Mouse (Mus musculus) liver, embryonic 13.5 days (tissue): ENCODE results near the gene Acsl3. TPM values are rescaled to one million over a fixed set of nuclear protein-coding genes. Genes with fewer than 3 reads are reported as not detected.
A peak's percentile ranks its signal among the peaks of the same experiment; 100 is the strongest.

Experiments
- ATAC-seq: fragments of 200-750 bp; cut with Nextera tagmentation; 2 replicates; pipeline ENCODE4 v1.8.0; 2017; ENCODE audit warnings: low read depth, mild to moderate bottlenecking, moderate number of reproducible peaks, moderate library complexity
- DNase-seq: peaks from one replicate; pipeline ENCODE4 v3.0.0; 2022
- H3K27ac ChIP-seq: fragments of 300-500 bp; sonication (generic); 2 replicates; pipeline ENCODE4 v1.5.1; 2015; ENCODE audit warnings: moderate library complexity, mild to moderate bottlenecking, inconsistent platforms
- H3K27me3 ChIP-seq: fragments of 300-500 bp; sonication (generic); 2 replicates; pipeline ENCODE4 v1.6.1; 2015; ENCODE audit warnings: mild to moderate bottlenecking, inconsistent platforms
- H3K36me3 ChIP-seq: fragments of 300-500 bp; sonication (generic); 2 replicates; pipeline ENCODE4 v1.6.1; 2015; ENCODE audit warnings: mild to moderate bottlenecking, inconsistent platforms
- H3K4me1 ChIP-seq: fragments of 300-500 bp; sonication (generic); replicated peaks from 2 replicates; pipeline ENCODE4 v1.6.1; 2015; ENCODE audit warnings: inconsistent platforms
- H3K4me2 ChIP-seq: fragments of 300-500 bp; sonication (generic); 2 replicates; pipeline ENCODE4 v1.6.1; 2015; ENCODE audit warnings: inconsistent platforms, mild to moderate bottlenecking, moderate library complexity
- H3K4me3 ChIP-seq: fragments of 300-500 bp; sonication (generic); replicated peaks from 2 replicates; pipeline ENCODE4 v1.5.1; 2015; ENCODE audit warnings: mild to moderate bottlenecking, inconsistent platforms
- H3K9ac ChIP-seq: fragments of 300-500 bp; sonication (generic); 2 replicates; pipeline ENCODE4 v1.6.1; 2015; ENCODE audit warnings: mild to moderate bottlenecking, inconsistent platforms
- H3K9me3 ChIP-seq: fragments of 300-500 bp; sonication (generic); replicated peaks from 2 replicates; pipeline ENCODE4 v1.6.1; 2016; ENCODE audit warnings: inconsistent platforms
- WGBS: fragments of 180-500 bp; shearing (Covaris S2); methylation state at CpG from one replicate; pipeline ENCODE4 v1.1.7; 2015; ENCODE audit not compliant: insufficient replicate concordance; 5-methylcytosine and 5-hydroxymethylcytosine counted together
- polyA plus RNA-seq: library from polyadenylated mRNA; unstranded; fragments of >200 nt; fragmentation: Nextera tagmentation; extraction: Ambion mirVana; gene quantifications from 2 replicates; pipeline ENCODE4 v1.2.1, GENCODE M21; 2015

Acsl3 gene
- polyA plus RNA-seq, 1 experiment from 2014 or later = 18.8 TPM

DNA sequence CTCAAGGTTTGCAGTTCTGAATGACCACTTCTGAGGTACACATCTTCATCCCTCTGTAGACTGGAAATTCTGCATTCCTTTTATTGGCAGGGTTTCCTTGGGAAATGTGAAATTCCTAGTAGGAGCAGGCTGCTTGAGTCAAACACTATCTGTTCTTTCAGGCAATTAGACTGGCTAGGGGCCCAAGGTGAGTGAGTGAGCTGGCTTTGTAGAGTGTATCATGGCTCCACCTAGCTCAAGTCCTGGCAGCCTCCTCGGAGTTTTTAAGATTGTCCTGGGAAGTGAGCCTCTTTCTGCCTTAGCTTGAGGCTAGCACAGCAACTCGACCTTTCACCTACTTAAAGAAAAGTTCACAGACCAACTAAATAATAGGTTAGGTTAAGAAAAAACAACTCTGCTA, 1.2 kb upstream of the Acsl3 start:
- H3K36me3 ChIP-seq = no peaks in the 10 kb centered on the region
- no peaks in the 10 kb centered on the region for H3K27me3 ChIP-seq
- no peak overlapping the region for H3K9ac ChIP-seq
- no peaks in the 10 kb centered on the region for H3K9me3 ChIP-seq
- H3K27ac ChIP-seq = no peak overlapping the region; the same call in 1 of the 2 replicates
- WGBS = 32% methylated on average over 2 of the region's 2 CpGs
- H3K4me2 ChIP-seq = no peak overlapping the region
- DNase-seq = no peak
- H3K4me1 ChIP-seq = peaks cover 45% of the 10 kb centered on the region
- H3K4me3 ChIP-seq = no peak overlapping the region
- ATAC-seq = no peak

DNA sequence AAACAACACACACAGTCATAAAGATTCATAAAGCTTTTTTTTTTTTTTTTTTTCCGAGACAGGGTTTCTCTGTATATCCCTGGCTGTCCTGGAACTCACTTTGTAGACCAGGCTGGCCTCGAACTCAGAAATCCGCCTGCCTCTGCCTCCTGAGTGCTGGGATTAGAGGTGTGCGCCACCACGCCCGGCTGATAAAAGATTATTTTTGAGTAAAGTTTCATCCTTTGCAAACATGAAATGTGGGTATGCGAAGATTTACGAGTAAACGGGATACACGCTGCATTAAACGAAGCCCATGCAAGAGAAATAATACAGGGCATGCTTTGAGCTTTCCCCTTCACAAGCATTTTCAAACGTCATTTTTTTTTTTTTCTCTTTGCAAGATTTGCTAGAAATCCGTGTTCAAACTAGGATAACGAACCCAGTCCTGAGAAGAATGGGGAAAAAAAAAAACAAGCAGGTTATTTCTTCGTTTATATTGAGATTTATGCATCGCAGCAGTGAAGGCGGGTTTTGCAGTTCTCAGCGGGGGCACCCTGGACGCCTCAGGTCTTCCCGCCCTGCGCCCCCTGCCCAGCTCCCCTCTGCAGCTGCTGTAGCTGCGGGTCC, 500 bp upstream of the Acsl3 start:
- WGBS = 27% methylated on average over 22 of the region's 22 CpGs
- Histone ChIP-seq H3K4me2 (peak overlapping the region; percentile 96), H3K9me3 (no peaks in the 10 kb centered on the region), H3K4me1 (peaks cover 47% of the 10 kb centered on the region), H3K9ac (peak overlapping the region; percentile 60), H3K27me3 (no peaks in the 10 kb centered on the region), H3K4me3 (peak overlapping the region; percentile 89), H3K36me3 (no peaks in the 10 kb centered on the region), H3K27ac (peak overlapping the region; percentile 34; the same call in 1 of the 2 replicates)
- ATAC-seq (no peak), DNase-seq (no peak)

DNA sequence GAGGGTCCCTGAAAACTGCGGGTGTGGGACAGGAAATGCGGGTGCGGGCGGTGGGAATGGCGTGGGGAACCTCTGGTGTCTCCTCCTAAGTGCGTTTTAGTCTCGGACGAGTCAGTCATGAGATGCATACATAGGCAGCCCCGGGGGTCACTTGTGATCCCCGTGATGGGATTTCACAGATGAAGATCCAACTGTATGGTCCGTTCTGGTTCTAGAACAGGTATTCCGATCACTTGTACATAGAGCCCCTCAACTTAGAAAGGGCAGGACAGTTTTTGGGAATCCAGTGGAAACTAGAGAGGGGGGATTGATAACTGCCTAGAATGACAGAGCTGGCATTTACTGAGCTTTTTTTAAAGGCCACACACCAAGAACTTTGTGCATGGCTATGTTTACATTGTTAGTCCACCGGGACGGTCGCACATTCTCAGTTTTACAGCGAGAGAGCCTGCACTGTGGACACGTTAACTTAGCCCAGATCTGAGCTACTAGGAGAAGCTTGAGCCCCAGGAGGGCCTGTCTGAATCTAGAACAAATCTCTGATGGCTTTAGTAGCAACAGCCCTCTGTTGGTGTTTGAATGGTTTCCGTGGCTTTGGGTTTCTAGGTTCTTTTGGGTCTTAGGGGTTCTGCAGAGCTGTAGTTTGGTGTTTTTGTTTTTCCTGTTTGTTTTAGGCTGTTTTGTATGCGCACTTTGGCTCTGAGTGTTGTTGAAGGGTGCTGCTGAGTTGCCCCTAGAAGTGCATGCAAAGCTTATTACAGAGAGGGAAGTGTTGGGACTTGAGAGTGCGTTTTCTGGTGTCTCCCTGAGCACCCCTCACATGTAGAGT, 1.0 kb downstream of the Acsl3 start:
- Histone ChIP-seq H3K36me3 (no peaks in the 10 kb centered on the region), H3K9me3 (no peaks in the 10 kb centered on the region), H3K27ac (peak overlapping the region; percentile 82), H3K4me2 (peak overlapping the region; percentile 96), H3K4me3 (peak overlapping the region; percentile 89), H3K4me1 (peaks cover 47% of the 10 kb centered on the region), H3K9ac (peak overlapping the region; percentile 88), H3K27me3 (no peaks in the 10 kb centered on the region)
- 4% methylated on average over 20 of the region's 20 CpGs for WGBS
- ATAC-seq = no peak
- DNase-seq = peak; percentile 9

DNA sequence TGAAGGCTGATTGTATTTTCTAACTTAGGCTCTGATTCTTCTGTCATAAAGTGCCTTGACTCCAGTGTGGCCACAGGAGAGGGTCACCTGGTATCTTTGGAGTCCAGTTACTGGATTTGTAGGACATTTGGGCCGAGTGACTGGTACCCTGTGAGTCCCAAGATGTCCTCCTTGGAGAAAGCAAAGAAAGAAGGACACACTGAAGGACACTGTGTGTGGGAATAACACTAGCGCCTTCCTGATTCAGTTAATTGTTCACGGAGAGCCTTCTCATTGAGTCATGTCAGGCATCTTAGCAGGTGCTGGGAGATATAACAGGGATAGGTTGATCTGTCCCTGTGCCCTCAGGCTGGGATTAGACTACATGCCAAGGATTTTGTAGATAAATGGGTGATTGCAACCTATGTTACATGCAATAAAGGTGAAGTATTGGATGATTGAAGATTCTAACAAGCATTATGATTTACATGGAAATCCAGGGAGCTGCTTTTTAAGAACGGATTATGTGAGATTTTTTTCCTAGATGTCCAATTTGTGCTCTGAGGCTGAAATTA, 1.7 kb downstream of the Acsl3 start:
- WGBS = 75% methylated on average over 4 of the region's 4 CpGs

DNA sequence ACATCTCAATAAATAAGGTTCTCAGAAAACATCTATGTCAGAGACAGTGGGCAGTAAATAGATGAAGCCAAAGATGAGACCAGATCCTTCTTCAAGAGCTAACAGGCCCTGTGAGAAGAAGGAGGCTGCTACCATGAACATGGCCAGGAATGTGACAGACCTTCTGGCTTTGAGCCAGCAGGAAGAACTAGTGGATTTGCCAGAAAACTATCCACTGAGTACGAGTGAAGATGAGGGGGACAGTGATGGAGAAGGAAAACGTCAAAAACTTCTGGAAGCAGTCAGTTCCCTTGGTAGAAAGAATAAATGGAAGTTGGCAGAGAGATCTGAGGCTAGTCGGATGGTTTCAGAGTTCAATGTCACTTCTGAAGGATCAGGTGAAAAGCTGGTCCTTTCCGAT, 6.7 kb downstream of the Acsl3 start:
- Histone ChIP-seq H3K9me3 (no peaks in the 10 kb centered on the region), H3K27me3 (no peaks in the 10 kb centered on the region), H3K4me1 (peaks cover 22% of the 10 kb centered on the region), H3K4me3 (no peak overlapping the region), H3K4me2 (no peak overlapping the region), H3K27ac (no peak overlapping the region), H3K9ac (no peak overlapping the region), H3K36me3 (peaks cover 46% of the 10 kb centered on the region)
- ATAC-seq = no peak
- DNase-seq = no peak
- WGBS = 80% methylated on average over 4 of the region's 4 CpGs

More for the DNA sequence above, 1.7 kb downstream of the Acsl3 start:
- Histone ChIP-seq H3K9ac (peak overlapping the region; percentile 88), H3K4me3 (peak overlapping the region; percentile 89), H3K4me1 (peaks cover 47% of the 10 kb centered on the region), H3K27me3 (no peaks in the 10 kb centered on the region), H3K36me3 (peaks cover 5% of the 10 kb centered on the region), H3K9me3 (no peaks in the 10 kb centered on the region), H3K4me2 (peak overlapping the region; percentile 96), H3K27ac (no peak overlapping the region)
- DNase-seq (no peak), ATAC-seq (no peak)

DNA sequence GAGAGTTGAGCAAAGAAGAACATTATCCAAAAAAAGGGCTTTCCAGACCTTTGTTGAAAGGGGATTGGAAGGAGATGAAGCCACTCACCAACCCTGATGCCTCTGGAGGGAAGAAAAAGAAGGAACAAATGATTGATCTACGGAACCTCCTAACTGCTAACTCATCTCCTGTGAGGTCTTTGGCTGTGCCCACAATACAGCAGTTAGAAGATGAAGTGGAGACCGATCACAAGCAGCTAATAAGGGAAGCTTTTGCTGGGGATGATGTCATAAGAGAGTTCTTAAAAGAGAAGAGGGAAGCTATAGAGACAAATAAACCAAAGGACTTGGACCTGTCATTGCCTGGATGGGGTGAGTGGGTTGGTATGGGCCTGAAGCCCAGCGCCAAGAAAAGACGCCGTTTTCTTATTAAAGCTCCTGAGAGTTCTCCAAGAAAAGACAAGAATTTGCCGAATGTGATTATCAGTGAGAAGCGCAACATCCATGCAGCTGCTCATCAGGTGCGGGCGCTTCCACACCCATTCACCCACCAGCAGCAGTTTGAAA, 8.4 kb downstream of the Acsl3 start:
- ATAC-seq (no peak), DNase-seq (no peak)
- 72% methylated on average over 9 of the region's 9 CpGs for WGBS
- peaks cover 47% of the 10 kb centered on the region for H3K36me3 ChIP-seq
- peaks cover 7% of the 10 kb centered on the region for H3K4me1 ChIP-seq
- no peaks in the 10 kb centered on the region for H3K27me3 ChIP-seq
- no peaks in the 10 kb centered on the region for H3K9me3 ChIP-seq
- H3K4me2 ChIP-seq = no peak overlapping the region
- H3K4me3 ChIP-seq = no peak overlapping the region
- no peak overlapping the region for H3K27ac ChIP-seq
- no peak overlapping the region for H3K9ac ChIP-seq

DNA sequence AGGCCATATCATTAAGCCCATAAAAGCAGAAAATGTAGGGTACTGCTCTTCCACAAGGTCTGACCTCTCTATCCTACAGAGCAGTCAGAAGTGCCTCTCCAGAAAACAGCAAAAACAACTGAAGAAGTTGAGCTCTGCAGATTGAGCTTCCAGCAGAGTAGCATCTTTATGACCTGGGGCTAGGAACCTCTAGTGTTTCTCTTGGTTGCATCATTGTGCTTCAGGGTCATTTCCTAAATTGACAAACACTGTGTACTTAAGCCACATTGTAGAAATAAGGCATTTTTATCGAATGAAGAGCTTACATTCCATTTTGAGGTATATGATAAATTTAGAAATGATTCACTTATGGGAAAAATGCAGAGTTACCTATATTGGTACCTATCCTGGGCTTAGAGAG, 9.0 kb downstream of the Acsl3 start:
- H3K4me3 ChIP-seq = no peak overlapping the region
- no peaks in the 10 kb centered on the region for H3K27me3 ChIP-seq
- DNase-seq (no peak), ATAC-seq (no peak)
- 62% methylated on average over 1 of the region's 1 CpGs for WGBS
- H3K4me1 ChIP-seq = 0 out of 2 replicates have a peak, but pooled peaks cover 1% of the 10 kb centered on the region
- no peak overlapping the region for H3K9ac ChIP-seq
- H3K36me3 ChIP-seq = peaks cover 47% of the 10 kb centered on the region
- no peak overlapping the region for H3K27ac ChIP-seq
- H3K9me3 ChIP-seq = no peaks in the 10 kb centered on the region
- H3K4me2 ChIP-seq = no peak overlapping the region

DNA sequence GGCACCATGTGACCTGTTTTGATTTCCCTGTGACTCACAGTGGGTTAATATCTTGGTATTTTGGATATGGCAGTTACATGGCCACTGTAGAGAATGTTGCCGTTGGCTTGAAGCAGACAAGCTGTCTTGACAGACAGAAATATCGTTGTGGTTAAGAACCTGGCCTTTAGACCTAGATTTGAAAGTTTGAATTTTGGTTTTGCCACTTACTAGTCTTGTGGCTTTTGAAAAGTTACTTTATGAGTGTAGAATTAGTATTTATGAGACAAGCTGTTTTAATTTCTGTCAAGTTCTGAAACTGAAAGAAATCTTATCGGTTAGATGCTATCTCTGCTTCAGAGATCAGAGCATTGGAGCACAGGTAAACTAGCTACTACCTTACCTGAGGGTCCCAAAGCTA, 24.7 kb downstream of the Acsl3 start:
- H3K27me3 ChIP-seq = no peaks in the 10 kb centered on the region
- ATAC-seq = no peak

DNA sequence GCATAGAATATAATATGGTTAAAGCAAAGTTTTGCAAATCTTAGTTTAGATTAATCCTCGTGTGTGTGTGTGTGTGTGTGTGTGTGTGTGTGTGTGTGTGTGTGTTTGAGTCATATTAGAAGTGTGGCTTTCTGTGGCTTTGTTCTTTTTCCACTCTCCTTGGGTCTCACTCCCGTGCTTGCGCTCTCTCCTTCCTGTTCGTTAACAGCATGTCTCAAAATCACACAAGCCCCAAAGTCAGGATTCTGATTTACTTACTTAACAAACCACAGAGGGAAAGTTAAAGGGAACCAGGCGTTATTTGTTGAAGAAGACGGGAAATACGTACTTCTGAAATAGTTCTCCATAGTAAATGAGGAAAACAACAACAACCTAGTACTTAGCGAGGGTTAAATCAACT, 26.5 kb downstream of the Acsl3 start:
- WGBS = 67% methylated on average over 8 of the region's 8 CpGs
- H3K9ac ChIP-seq = no peak overlapping the region

More for the DNA sequence above, 24.7 kb downstream of the Acsl3 start:
- Histone ChIP-seq H3K4me2 (no peak overlapping the region), H3K36me3 (no peaks in the 10 kb centered on the region), H3K9me3 (no peaks in the 10 kb centered on the region), H3K4me3 (no peak overlapping the region), H3K27ac (no peak overlapping the region), H3K4me1 (no peaks in the 10 kb centered on the region), H3K9ac (no peak overlapping the region)
- no peak for DNase-seq
- WGBS = 73% methylated on average over 3 of the region's 3 CpGs

DNA sequence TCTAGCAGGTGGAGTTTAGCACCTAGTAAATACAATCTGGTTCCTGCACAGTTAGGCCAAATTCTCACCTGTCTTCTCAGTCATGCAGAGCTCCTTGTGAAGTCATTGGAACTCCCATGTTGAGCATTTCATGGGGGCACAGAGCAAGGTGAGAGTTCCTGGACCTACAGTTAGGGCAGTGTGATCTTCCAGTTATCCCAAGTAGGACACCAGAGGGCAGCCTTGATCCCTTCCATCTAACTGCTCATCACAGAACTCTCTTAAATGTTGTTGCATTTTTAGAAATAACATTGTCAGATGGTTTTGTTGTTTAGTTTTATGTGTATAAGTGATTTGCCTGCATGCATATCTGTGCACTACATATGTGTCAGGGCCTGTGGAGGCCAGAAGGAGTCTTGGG, 29.2 kb downstream of the Acsl3 start:
- Histone ChIP-seq H3K27ac (no peak overlapping the region), H3K36me3 (peaks cover 20% of the 10 kb centered on the region; the same call in 1 of the 2 replicates), H3K9me3 (no peaks in the 10 kb centered on the region), H3K9ac (no peak overlapping the region), H3K4me2 (no peak overlapping the region), H3K27me3 (no peaks in the 10 kb centered on the region), H3K4me3 (no peak overlapping the region), H3K4me1 (no peaks in the 10 kb centered on the region)
- no peak for DNase-seq
- ATAC-seq = no peak

More for the DNA sequence above, 26.5 kb downstream of the Acsl3 start:
- no peak overlapping the region for H3K27ac ChIP-seq
- H3K27me3 ChIP-seq = no peaks in the 10 kb centered on the region
- H3K9me3 ChIP-seq = no peaks in the 10 kb centered on the region
- H3K36me3 ChIP-seq = peaks cover 8% of the 10 kb centered on the region; the same call in 1 of the 2 replicates
- H3K4me2 ChIP-seq = no peak overlapping the region
- no peak for DNase-seq
- H3K4me3 ChIP-seq = no peak overlapping the region
- no peaks in the 10 kb centered on the region for H3K4me1 ChIP-seq
- no peak for ATAC-seq

DNA sequence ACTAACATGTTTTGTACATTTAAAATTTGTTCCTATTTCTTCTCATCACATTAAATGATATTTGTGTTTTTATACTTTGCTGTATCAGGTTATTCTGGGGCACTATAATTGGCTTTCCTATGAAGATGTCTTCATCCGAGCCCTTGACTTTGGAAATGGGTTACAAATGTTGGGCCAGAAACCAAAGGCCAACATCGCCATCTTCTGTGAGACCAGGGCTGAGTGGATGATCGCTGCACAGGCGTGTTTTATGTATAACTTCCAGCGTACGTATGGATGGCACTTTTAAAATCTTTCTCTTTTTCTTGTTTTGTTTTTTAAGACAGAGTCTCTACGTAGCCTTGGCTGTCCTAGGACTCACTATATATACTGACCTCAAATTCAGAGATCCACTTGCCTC, 30.5 kb downstream of the Acsl3 start:
- H3K27me3 ChIP-seq = no peaks in the 10 kb centered on the region
- no peak overlapping the region for H3K4me2 ChIP-seq
- H3K4me3 ChIP-seq = no peak overlapping the region
- ATAC-seq = no peak
- WGBS = 76% methylated on average over 7 of the region's 7 CpGs
- peaks cover 30% of the 10 kb centered on the region for H3K36me3 ChIP-seq
- DNase-seq = no peak
- no peak overlapping the region for H3K27ac ChIP-seq
- H3K4me1 ChIP-seq = no peaks in the 10 kb centered on the region
- H3K9ac ChIP-seq = no peak overlapping the region
- H3K9me3 ChIP-seq = no peaks in the 10 kb centered on the region
